Mouse (Mus musculus): ENCODE results near the gene Gm20388. TPM values are rescaled to one million over a fixed set of nuclear protein-coding genes. Genes with fewer than 3 reads are reported as not detected.
A peak's percentile ranks its signal among the peaks of the same experiment; 100 is the strongest.

The Gm20388 gene
- total RNA-seq, 1 experiment from 2014 or later: 3.6 TPM

DNA sequence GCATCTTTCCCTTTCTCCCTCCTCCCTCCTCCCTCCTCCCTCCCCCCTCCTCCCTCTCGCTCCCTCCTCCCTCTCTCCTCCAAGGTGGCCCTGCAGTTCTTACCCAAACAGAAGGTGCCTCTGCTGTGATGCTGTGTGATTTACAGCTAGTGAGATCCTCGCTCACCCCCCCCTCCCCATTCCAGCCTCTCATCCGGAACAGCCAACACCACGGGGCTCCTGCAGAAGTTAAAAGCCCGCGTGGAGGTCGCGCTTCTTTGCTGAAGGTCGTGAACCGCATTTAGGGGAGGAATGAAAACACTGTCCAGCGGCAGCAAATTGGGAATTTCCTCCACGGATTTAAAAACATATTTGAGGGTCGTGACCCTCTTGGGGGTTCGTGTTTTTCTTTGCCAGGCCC lies 937.1 kb downstream of the Gm20388 start:
- DNase-seq: no peak

DNA sequence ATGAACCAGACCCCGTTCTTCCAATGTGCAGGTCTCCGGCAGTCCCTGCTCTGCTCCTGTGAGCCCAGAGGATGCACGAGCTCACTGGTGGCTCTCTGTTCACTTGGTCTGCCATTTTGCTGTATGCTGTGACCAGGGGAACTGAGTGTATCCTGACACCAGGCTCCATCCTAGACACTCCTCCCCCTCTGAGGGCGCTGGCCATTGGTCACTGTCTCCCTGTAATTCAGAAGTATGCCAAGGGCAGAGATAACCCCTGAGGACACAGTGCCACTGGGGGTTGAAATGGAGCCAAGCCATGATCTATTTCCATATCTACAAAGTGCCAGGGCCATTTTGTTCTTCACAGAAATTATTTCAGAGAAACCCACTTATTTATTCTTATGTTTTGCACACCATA lies 937.8 kb downstream of the Gm20388 start:
- peak; percentile 27 for DNase-seq

DNA sequence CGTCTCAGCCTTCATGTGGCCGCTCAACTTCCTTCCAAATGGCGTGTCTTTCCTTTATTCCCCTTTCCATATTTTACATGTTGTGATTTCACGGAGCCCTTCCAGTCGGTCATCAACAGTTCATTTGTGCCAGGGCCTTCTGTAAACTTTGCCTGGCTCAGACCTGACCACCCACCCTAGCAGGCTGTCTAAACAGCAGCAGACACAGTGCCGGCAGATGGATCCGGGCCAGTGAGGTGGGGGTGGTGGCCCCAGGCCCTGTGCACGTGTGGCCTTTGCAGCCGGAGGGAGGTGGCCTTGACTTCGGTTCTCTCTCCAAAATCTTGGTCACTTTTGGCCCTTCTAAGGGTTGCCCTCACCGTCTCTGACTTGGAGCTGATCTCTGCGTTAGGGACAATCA lies 940.8 kb downstream of the Gm20388 start:
- DNase-seq: no peak

DNA sequence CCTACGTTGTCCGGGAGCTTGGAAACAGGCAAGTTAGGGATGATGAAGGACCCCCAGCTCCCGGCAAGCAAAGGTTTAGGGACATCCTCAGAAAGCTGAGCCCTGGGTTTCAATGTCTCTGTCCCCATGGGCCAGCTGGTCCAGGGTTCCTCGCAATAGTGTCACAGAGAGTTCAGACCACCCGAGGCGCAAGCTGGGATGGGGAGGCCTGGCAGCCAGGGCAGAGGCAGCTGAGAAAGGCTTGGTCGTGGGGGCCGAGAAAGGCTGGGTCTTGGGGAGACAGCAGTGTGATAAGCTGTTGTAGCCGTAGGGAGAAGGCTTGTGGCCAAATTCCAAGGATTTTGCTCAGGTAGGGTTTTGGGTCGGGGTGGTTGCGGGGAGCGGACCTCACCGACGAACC lies 949.2 kb downstream of the Gm20388 start:
- no peak for DNase-seq

DNA sequence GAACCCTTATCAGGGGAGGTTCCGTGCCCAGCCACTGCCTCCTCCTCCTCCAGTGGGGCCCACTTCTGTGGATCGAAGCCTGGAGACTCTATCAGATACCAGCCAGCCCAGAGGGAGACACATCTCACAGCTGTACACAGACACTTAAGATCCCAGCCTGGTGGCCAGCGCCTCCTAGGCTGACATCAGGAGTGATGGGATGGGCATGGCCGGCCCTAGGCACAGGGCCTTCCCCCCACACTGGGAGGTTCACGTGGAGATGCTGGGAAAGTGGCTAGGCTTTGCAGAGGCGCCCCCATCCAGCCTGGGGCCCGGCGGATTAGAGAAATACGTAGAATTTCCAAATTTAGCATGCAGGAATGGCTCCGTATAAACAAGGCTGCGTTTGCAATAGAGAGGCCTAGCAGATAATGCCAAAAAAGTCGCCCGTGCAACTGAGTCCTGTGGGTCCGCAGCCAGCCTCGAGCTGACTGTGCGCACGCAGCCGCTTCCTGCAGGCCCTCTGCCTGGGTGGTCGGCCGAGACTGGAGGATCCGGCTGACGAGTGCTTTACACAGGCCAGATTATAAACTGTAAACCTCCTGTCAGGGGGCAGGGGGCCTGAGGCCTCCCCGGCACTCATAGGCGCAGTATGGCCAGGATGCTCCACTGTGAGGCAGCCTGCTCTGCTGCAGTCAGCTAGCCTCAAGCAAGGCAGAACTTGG lies 949.9 kb downstream of the Gm20388 start:
- DNase-seq: no peak

DNA sequence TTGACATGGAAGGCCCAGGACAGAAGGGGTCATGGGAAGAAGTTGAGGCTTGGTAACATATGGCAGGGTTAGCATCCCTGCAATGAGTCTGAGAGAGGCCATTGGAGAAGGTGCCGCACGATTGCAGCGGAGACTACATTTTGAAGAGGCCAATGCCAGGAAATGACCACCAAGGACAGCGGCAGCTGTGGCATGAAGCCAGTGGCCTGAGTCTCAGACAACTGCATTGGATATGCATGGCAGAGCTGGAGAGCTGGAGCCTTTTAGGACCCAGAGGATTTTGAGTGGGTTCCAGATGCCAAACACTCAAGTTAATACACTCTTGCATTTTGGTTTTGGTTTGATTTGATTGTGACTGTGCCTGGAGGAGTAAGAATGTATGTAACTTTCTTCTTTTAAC lies 953.0 kb downstream of the Gm20388 start:
- no peak for DNase-seq

DNA sequence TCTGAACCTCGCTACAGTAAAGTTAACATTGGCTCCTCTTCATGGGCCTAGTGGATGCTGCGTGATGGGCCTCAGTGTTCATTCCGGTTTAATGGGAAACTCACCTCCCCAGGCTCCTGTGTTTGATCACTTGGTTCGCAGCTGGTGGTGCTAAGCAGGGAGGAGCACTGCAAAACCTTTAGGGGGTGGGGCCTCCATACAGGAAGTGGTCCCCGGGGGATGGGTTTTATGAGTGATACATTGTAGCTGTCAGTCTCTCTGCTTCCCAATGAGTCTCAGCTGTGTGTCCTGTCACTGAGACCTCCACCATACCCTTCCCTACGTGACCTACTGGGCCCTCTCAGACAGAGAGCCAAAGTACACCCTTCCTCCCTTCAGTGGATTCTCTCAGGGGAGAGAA lies 956.7 kb downstream of the Gm20388 start:
- no peak for DNase-seq

DNA sequence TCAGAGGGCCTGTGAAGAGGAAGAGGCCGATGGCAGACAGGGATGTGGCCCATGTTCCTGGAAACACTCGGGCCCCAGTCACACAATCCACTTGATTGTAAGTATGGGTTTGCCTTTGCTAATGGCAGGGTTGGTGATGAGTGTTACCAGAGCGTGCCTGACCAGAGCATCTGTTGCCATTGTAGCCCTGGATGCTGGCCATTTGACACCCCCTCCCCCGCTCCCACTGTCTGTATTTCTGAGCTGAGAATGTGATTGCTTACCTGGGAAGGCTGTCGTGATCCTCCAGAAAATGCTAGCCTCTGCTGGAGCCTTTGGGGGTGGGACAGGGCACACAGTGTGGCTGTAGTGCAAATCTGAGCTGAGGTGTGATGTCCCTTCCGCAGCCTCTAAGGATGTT lies 962.0 kb downstream of the Gm20388 start:
- no peak for DNase-seq

DNA sequence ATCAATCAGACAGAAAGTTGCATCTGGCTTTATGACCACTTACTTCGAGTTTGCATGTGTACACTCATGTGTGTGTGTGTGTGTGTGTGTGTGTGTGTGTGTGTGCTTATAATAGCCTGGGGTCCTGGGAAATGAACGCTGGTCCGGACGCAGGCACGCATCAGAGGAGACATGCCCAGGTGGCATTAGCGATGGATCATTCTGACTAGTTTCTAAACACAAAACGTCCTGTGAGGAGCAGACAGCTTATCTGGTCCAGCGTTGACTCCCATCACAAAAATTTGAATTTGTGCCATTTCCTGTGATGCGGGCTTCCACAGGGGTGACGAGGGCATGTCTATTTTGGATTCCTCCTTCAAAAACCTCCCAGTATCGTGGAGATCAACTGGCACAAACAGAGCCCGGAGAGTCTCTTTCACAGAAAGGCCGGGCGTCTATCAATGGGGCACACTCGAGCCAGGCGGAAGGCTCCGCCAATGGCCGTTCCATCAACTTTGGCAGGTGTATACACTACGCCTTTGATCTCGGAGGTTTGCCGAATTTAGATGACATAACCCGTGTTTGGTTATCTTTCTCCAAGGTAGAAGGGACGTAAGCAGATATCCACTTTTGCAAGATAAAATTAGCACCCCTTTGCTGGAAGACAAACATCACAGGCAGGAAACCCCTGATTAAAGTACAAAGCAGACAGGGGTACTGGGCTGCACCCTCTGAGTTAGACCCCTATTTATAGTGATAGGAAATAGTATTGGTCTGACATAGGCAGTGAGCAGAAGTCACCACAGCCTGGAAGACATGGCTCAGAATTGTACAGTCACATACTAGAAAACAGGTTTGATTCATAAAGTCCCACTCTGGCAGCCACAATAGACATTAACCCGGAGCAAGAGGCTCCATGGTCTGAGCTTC lies 965.6 kb downstream of the Gm20388 start:
- DNase-seq: no peak

DNA sequence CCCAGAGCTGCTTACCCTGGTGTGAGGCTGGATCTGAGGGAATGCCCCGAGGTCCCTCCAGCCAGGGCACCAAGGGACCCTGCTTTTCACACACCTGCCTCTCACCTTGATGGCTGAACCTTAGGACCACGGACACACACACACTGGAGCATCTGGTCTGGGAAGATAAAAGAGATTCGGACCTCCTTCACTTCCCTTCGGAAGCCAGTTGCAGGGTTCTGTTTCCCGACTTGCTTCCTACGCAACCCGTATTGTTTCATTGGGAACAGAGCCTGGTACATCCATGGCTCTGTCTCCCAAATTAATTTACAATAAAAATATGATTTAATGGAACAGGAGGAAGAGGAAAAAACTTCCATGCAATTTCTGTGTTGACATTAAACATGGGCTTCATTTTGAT lies 966.4 kb downstream of the Gm20388 start:
- DNase-seq: no peak

DNA sequence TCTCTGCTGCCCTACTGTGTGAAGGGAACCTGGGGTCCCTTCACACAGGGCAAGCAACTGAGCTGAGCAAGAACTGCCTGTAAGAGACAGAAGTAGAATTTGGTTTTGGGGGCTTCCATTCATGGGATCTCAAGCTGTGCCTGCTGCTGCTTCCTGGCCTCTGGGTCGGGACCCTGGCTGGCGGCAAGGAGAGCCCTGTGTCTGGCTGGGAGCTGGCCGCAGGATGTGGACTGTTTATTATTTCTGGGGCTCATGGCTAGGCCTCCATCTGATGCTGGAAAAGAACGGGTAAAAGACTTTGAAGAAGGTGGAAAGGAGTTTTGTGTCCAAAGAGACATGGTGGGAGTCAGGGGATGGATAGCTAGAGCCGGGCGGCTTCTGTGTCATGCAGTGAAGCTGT lies 969.3 kb downstream of the Gm20388 start:
- DNase-seq: no peak

DNA sequence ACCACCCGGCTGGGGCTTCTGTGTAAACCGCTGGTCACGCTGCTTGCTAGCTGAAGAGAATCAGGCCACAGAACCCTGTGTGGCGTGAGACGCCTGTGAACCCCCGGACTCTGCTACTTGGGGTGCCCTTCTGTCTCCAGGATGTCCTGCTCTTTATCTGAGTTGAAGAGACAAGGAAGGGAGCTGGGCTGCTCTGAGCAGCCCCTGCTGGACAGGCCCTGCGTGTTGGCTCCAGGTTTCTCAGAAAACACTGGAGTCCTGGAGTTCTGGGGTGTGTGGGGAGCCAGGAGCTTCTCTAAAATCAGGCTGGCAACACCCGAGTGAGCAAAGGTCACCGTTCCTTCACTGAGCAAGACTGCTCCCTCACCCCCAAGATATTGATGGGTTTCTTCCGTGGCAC lies 971.0 kb downstream of the Gm20388 start:
- DNase-seq: no peak

DNA sequence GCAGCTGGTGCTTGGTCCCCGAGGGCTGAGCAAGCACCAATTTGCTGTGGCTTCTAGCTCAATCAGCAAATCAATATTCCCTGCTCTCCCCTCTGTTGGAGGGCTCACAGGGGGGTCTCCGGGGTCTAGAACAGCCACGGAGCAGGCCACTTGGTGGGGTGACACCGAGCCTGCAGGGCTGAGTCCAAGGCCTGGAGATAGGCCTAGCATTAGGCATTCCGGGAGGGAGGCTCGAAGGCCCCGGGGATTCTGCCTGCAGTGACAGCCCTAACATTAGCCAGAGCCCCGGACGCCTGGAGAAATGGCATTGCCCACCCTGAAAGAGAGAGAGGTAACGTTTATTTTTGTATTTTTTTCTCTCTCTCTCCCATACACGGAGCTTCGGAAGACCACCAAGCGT lies 972.0 kb downstream of the Gm20388 start:
- DNase-seq: no peak

DNA sequence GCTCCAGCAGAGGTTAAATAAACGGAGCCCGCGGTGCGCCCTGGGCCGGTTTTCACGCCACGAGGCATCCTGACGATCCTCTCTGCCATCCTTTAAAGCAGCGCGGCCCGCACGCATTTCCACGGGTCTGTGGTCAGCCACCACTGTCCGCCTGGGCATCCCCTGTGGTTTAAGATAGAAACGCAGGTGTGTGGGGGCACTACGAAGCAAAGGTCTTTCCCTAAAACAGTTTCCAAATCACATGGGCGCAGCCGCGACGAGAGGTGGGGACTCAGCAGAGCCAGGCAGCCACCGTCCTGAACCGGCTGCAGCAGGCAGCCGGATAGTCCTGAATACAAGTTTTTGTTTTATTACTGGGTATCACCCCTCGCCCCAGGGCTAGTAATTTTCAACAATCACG lies 972.7 kb downstream of the Gm20388 start:
- no peak for DNase-seq

DNA sequence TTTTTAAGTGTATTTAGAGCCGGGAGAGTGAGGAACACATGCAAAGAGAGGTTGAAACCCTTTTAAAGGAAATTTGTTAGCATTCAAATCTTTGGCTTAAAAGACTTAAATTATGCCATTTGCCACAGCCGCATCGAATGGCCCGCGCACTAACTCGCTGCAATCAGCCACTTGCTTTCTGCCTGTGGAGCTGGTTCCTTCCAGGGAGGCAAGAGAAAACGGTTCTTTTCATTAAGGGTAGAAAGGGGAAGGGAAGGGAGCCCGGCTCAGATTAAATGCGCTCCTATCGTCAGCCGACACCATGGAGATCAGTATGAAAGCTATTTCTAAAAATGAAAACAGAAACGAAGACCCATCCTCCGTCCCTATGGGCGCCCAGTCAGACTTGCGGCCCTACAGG lies 973.2 kb downstream of the Gm20388 start:
- no peak for DNase-seq

DNA sequence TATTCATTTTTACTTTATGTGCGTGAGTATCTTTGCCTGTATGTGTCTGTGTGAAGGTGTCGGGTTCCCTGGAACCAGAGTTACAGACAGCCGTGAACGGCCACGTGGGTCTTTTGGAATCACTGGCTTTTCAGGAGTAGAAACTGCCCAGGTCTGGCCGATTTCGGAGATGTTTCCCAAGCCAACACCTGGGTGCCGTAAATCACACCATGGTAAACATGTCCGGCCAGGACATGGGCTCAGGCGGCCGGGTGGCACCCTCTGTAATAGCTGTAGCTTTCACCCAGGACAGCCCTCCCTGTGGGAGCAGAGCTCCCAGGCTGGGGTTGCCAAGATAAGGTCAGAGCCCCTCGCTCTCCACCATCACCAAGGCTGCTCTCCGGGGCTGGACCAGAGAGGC lies 974.2 kb downstream of the Gm20388 start:
- DNase-seq: no peak

DNA sequence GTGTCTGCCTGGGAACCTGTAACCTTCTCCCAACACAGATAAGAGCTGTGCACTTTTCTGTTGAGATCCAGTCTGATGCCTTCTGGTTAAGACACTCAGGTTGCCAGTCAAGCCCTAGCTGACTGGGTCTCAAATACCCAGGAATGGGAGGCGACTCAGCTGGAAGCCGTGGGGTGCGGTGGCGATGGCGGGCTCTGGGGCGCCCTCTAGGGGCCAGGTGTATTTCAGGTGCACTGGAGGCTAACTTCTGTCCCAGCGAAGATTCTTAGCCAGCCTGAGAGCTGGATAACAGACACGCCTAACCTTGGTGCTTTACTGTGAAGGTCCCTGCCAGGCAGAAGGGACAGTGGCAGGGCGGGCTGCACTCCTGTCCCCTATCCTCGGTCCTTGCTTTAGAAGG lies 976.6 kb downstream of the Gm20388 start:
- DNase-seq: no peak

DNA sequence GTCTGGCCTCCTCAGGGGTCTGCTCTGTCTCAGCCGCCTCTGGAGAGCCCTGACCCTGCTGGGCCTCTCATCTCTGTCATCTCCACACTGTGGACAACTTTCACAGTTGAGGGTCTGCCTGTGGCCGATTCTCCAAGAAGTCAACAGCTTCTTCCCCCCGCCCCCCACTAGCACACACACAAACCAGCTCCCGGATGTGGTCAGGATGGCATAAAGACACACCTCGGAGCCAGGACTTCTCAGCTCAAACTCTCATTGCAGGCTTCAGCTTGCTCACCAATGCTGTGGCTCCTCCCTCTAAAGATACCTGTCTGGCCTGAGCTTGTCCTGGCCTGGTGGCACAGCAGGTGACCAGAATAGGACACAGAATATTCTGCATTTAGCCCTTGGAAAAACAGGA lies 977.4 kb downstream of the Gm20388 start:
- no peak for DNase-seq

DNA sequence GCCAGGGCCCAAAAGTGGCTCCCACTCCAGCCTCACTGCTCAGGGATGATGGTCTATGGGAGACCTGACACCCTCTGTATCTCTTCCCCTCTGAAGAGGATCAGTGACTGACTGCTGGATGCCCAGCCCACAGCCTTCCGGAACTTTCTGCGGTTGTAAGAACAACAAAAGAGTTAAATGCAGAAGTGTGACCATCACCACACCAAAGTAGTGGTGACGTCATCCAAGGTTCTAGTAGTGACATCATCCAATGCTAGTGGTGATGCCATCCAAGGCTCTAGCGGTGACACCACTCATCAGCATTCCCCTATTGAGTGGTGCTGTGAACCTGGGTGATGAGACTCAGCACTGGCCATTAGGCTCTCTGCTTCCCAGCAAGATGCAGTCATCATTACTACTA lies 978.5 kb downstream of the Gm20388 start:
- no peak for DNase-seq

DNA sequence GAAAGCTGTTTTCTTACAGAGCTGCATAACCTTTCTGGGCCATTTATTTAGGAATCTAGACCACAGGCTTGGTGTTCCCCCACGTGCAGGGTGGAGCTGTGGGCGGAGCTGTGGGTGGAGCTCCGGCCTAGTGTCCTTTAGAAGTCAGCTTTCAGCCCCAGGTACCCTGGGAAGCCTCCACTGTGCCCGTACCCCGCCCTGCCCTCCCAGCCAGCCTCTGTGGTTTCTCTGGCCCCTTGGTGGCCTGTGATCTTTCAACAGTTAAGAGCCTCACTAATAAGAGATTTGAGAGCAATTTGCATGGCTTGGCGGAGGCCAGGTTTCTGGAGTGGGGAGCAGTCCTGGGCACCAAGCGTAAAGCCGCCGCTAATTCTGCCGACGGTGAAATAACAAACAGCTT lies 979.4 kb downstream of the Gm20388 start:
- DNase-seq: no peak

DNA sequence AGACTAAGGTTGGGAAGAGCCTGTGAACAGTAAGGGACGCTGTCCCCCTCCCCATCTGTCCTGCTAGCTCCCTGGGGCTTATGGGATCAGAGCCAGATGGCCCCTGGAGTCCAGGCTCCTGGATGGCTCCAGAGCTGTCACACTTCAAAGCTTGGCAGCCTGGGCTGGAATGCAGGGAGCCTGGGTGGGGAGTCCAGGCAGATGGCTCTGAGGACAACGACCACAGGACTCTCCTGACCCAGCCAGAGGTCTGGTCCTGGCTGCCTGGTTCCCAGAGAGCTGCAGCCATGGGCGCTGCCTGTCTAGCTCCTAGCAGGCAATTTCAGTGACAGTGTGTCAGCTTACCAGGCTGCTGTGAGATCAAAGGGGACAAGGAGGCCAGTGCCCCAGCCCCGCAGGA lies 984.4 kb downstream of the Gm20388 start:
- DNase-seq: no peak

DNA sequence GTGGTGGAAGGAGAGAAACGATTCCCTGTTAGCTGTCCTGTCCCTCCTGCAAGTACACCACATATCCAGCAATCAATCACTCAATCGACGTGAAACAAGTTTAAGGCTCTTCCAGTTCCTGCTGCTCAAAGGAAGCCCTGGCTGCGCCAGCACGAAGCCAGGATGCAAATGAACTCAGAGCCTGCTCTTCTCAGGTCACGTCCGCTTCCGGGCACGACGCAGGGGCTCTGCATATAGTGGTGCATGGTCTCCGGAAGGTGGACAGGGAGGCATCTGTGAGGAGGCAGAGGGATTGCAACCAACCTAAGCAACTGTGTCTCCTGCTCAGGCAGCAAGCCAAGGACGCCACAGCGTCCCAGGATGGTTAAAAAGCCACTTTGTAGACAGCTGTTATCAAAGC lies 985.0 kb downstream of the Gm20388 start:
- DNase-seq: no peak

DNA sequence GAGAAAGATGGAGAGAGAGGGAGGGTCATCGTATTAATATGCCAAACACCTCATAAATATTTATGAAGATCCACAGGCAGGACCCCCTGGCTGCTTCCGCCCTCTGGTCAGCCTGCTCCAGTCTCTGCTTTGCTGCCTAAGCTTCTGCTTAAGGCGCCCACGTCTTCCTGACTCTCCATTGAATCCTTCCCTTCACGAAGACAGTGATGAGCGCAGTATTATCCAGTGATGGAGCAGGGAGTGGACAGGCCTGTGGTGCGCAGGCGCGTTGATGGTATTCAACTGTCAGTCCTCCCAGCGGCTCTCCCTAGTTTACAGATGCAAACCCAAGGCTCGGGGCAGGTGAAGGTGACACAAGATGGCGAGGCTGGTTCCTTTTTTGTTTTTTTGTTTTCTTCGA lies 985.6 kb downstream of the Gm20388 start:
- DNase-seq: no peak

DNA sequence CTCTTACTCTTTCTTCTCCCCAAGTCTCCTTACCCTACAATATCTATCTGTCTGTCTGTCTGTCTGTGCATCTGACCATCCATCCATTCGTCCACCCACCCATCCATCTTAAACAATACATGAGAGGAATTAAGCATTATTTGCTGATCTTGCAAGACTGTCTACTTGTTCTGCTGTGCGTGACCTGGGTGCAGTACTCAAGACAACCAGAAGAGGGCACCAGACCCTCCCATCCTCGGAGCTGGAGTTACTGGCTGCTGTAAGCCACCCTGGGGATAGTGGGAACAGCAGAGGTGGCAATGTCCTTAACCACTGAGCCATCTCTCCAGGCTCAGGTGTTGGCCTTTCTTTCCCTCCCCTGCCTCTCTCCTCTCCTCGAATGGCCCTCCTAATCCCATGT lies 987.4 kb downstream of the Gm20388 start:
- peak; percentile 41 for DNase-seq
